In genomic region chr10:111484079-111484478, GRCm38 (mm10) we compare ENCODE assay signal across 27 mouse cellular contexts. TPM values are rescaled to one million over a fixed set of nuclear protein-coding genes. Genes with fewer than 3 reads are reported as not detected.
DNase-seq lines count a peak whose midpoint lies in the region; ATAC-seq and TF ChIP-seq lines count a peak whose summit lies in the region.
"Had no signal": no experiment of that assay in that cellular context is flagged by ENCODE, and none has a peak within 500 bp of the region (broad histone marks: within the 10 kb centered on the region; RNA-seq: fewer than 3 reads in every experiment).

No protein-coding gene starts in this region.

- WGBS in liver, adult 2 months = 23% methylated on average over 5 of the region's 5 CpGs
- 70% methylated on average over 5 of the region's 5 CpGs for WGBS in liver, embryonic 12.5 days (ENCODE audit: insufficient replicate concordance)
- 44% methylated on average over 5 of the region's 5 CpGs for WGBS in intestine, embryonic 16.5 days
- 43% methylated on average over 5 of the region's 5 CpGs for WGBS in stomach, postnatal 0 days

- DNase-seq in liver, adult 2 months (ENCODE audit: extremely low read depth, low read depth, low spot score) = peak; percentile 80
- DNase-seq in kidney, adult 9 months = peak; percentile 67
- DNase-seq in stomach, postnatal 0 days (ENCODE audit: low spot score) = no peak
- DNase-seq in spleen, postnatal 36 days (ENCODE audit: low spot score in 2 of 2) = no peak
- DNase-seq in urinary bladder, postnatal 10 days (ENCODE audit: low spot score) = no peak
- DNase-seq: adrenal gland, adult 2 months; adrenal gland, postnatal 36 days; B cell, adult 2 months; cerebellum, adult 18-20 months; cerebellum, postnatal 10 days; heart, postnatal 36 days; left cerebral cortex, postnatal 4 days; lung, adult 18-20 months; lung, postnatal 4 days; right cerebral cortex, adult 18-20 months; spleen, adult 18-20 months had no signal

- TF ChIP-seq CTCF in liver, adult 2 months (IDR thresholded peaks at IDR 0.05; ENCODE audit: low read depth, low read length) = no peak
- TF ChIP-seq CTCF in stomach, postnatal 0 days (IDR thresholded peaks at IDR 0.05; ENCODE audit: low read depth) = no peak

- H3K9ac ChIP-seq in liver, adult 2 months (ENCODE audit: low read depth, low read length) = no peak overlapping the region
- H3K9ac ChIP-seq in liver, embryonic 12.5 days = no peak overlapping the region
- H3K9ac ChIP-seq in intestine, embryonic 16.5 days (ENCODE audit: low read depth, low read length) = no peak overlapping the region
- 0 out of 2 replicates have a peak overlapping the region, but pooled peaks have one; percentile 13 for H3K9ac ChIP-seq in stomach, postnatal 0 days (ENCODE audit: low read length)
- H3K9ac ChIP-seq: embryonic facial prominence, embryonic 13.5 days; hindbrain, embryonic 12.5 days; midbrain, embryonic 12.5 days; neural tube, embryonic 12.5 days had no signal

- no peak overlapping the region for H3K4me2 ChIP-seq in liver, embryonic 12.5 days
- no peak overlapping the region for H3K4me2 ChIP-seq in intestine, embryonic 16.5 days (ENCODE audit: low read depth, low read length)
- no peak overlapping the region for H3K4me2 ChIP-seq in stomach, postnatal 0 days (replicated peaks; ENCODE audit: low read depth)
- H3K4me2 ChIP-seq: embryonic facial prominence, embryonic 13.5 days; hindbrain, embryonic 12.5 days; midbrain, embryonic 12.5 days; neural tube, embryonic 12.5 days had no signal

- H3K9me3 ChIP-seq in liver, embryonic 12.5 days (replicated peaks) = no peaks in the 10 kb centered on the region
- no peaks in the 10 kb centered on the region for H3K9me3 ChIP-seq in intestine, embryonic 16.5 days (ENCODE audit: control insufficient read depth, low read length)
- no peaks in the 10 kb centered on the region for H3K9me3 ChIP-seq in stomach, postnatal 0 days (ENCODE audit: control insufficient read depth, low read length)
- H3K9me3 ChIP-seq: embryonic facial prominence, embryonic 13.5 days; hindbrain, embryonic 12.5 days; megakaryocyte, embryonic 14.5 days; midbrain, embryonic 12.5 days; neural tube, embryonic 12.5 days had no signal

- TF ChIP-seq POLR2A in liver, adult 2 months (IDR thresholded peaks at IDR 0.05; ENCODE audit: extremely low read depth, insufficient read depth, low read length) = no peak

- H3K4me3 ChIP-seq in liver, adult 2 months (ENCODE audit: insufficient read depth, low read depth, low read length) = no peak overlapping the region
- H3K4me3 ChIP-seq in liver, embryonic 12.5 days = no peak overlapping the region
- no peak overlapping the region for H3K4me3 ChIP-seq in intestine, embryonic 16.5 days (ENCODE audit: low read length)
- no peak overlapping the region for H3K4me3 ChIP-seq in stomach, postnatal 0 days (ENCODE audit: low read depth, low read length)
- H3K4me3 ChIP-seq: embryonic facial prominence, embryonic 13.5 days; hindbrain, embryonic 12.5 days; megakaryocyte, embryonic 14.5 days; midbrain, embryonic 12.5 days; myocyte; neural tube, embryonic 12.5 days had no signal

- no peaks in the 10 kb centered on the region for H3K27me3 ChIP-seq in liver, adult 2 months (ENCODE audit: control insufficient read depth, insufficient read depth, low read length)
- H3K27me3 ChIP-seq in liver, embryonic 12.5 days (replicated peaks) = no peaks in the 10 kb centered on the region
- no peaks in the 10 kb centered on the region for H3K27me3 ChIP-seq in intestine, embryonic 16.5 days (replicated peaks; ENCODE audit: control insufficient read depth, insufficient read depth, low read length)
- no peaks in the 10 kb centered on the region for H3K27me3 ChIP-seq in stomach, postnatal 0 days (ENCODE audit: control insufficient read depth, insufficient read depth, low read length)
- H3K27me3 ChIP-seq: embryonic facial prominence, embryonic 13.5 days; hindbrain, embryonic 12.5 days; megakaryocyte, embryonic 14.5 days; midbrain, embryonic 12.5 days; neural tube, embryonic 12.5 days had no signal

- ATAC-seq in liver, embryonic 12.5 days = no peak
- peak; percentile 76 for ATAC-seq in intestine, embryonic 16.5 days
- ATAC-seq in stomach, postnatal 0 days (ENCODE audit: low FRiP score, low TSS enrichment) = no peak
- ATAC-seq: activated CD4-positive, CD25-positive, alpha-beta regulatory T cell, adult 4 months; forebrain, embryonic 16.5 days; lung, postnatal 0 days had no signal

- no peak for TF ChIP-seq EP300 in stomach, postnatal 0 days (optimal IDR thresholded peaks at IDR 0.05)

- 0 out of 2 replicates have a peak overlapping the region, but pooled peaks have one; percentile 2 for H3K27ac ChIP-seq in liver, adult 2 months (replicated peaks; ENCODE audit: insufficient read depth, low read depth, low read length)
- no peak overlapping the region for H3K27ac ChIP-seq in liver, embryonic 12.5 days
- H3K27ac ChIP-seq in intestine, embryonic 16.5 days (ENCODE audit: low read length) = no peak overlapping the region
- no peak overlapping the region for H3K27ac ChIP-seq in stomach, postnatal 0 days (replicated peaks)
- H3K27ac ChIP-seq: embryonic facial prominence, embryonic 13.5 days; hindbrain, embryonic 12.5 days; midbrain, embryonic 12.5 days; neural tube, embryonic 12.5 days had no signal

- H3K4me1 ChIP-seq in liver, adult 2 months (ENCODE audit: control insufficient read depth, insufficient read depth, low read length) = peaks cover 19% of the 10 kb centered on the region
- H3K4me1 ChIP-seq in liver, embryonic 12.5 days = peaks cover 55% of the 10 kb centered on the region
- H3K4me1 ChIP-seq in intestine, embryonic 16.5 days (ENCODE audit: control insufficient read depth, insufficient read depth, low read length) = peaks cover 9% of the 10 kb centered on the region; the same call in 1 of the 2 replicates
- H3K4me1 ChIP-seq in stomach, postnatal 0 days (replicated peaks; ENCODE audit: control insufficient read depth, insufficient read depth) = no peaks in the 10 kb centered on the region
- H3K4me1 ChIP-seq: neural tube, embryonic 12.5 days had no signal

- H3K79me2 ChIP-seq in liver, adult 2 months (ENCODE audit: control insufficient read depth, insufficient read depth, low read length) = peaks cover 10% of the 10 kb centered on the region; the same call in 1 of the 2 replicates

- H3K36me3 ChIP-seq in liver, adult 2 months (ENCODE audit: control insufficient read depth, insufficient read depth, low read length) = peaks cover 24% of the 10 kb centered on the region
- H3K36me3 ChIP-seq in liver, embryonic 12.5 days = peaks cover 92% of the 10 kb centered on the region
- peaks cover 11% of the 10 kb centered on the region; the same call in 1 of the 2 replicates for H3K36me3 ChIP-seq in intestine, embryonic 16.5 days (ENCODE audit: control insufficient read depth, insufficient read depth, low read length)
- H3K36me3 ChIP-seq in stomach, postnatal 0 days (ENCODE audit: control insufficient read depth, insufficient read depth, low read length) = no peaks in the 10 kb centered on the region; the same call in 1 of the 2 replicates

RNA-seq across cellular contexts. Expression of gene Nap1l1, which starts 11.1 kb away (rescaled TPM):
- 22.8 and 27.8 TPM in 2 replicates for total RNA-seq in liver, adult 2 months (2014; rRNA removed)
- polyA plus RNA-seq in liver, adult 2 months (2012; rRNA removed) = 3.7 TPM in 2 replicates
- 174 and 178 TPM in 2 replicates for polyA plus RNA-seq in liver, embryonic 12.5 days (2016; fragmentation: Nextera tagmentation; extraction: Ambion mirVana)
- 118 and 140 TPM in 2 replicates for polyA plus RNA-seq in intestine, embryonic 16.5 days (2015; fragmentation: Nextera tagmentation; extraction: Ambion mirVana)
- 85.1 and 90.6 TPM in 2 replicates for polyA plus RNA-seq in stomach, postnatal 0 days (2015; fragmentation: Nextera tagmentation; extraction: Ambion mirVana)

RNA-seq across cellular contexts. Expression of gene Phlda1, which starts 22.0 kb away (rescaled TPM):
- 11.2 and 11.5 TPM in 2 replicates for total RNA-seq in liver, adult 2 months (2014; rRNA removed)
- 30.2 and 51.0 TPM in 2 replicates for polyA plus RNA-seq in liver, adult 2 months (2012; rRNA removed)
- polyA plus RNA-seq in liver, embryonic 12.5 days (2016; fragmentation: Nextera tagmentation; extraction: Ambion mirVana) = 6.5 and 7.4 TPM in 2 replicates
- 31.9 and 32.2 TPM in 2 replicates for polyA plus RNA-seq in intestine, embryonic 16.5 days (2015; fragmentation: Nextera tagmentation; extraction: Ambion mirVana)
- 29.6 and 32.3 TPM in 2 replicates for polyA plus RNA-seq in stomach, postnatal 0 days (2015; fragmentation: Nextera tagmentation; extraction: Ambion mirVana)

Comparison
In these comparisons a context has a peak if more than half of its experiments do, and no peak if none do; other contexts are left out.
1. RNA of gene Nap1l1, which starts 11.1 kb away (polyA plus RNA-seq): 174 to 178 TPM in liver, embryonic 12.5 days, 118 to 140 TPM in intestine, embryonic 16.5 days and 85.1 to 90.6 TPM in stomach, postnatal 0 days; 3.7 TPM in liver, adult 2 months; every median in the first group is over 10 times any median in the second.
2. DNase-seq: peak in liver, adult 2 months (single experiment) and kidney, adult 9 months (single experiment); none in stomach, postnatal 0 days (single experiment), spleen, postnatal 36 days (0 of 2) and urinary bladder, postnatal 10 days (single experiment).